Mouse (Mus musculus) small intestine, adult 2 months (tissue): Measurements from ENCODE around the gene Optc.

Experiments
- CTCF ChIP-seq: fragments of 200-500 bp; IDR thresholded peaks from 2 replicates; pipeline ENCODE4 v1.5.1; 2012; ENCODE audit warnings: low read depth, mild to moderate bottlenecking, control low read depth, inconsistent platforms, low read length, moderate library complexity, mixed read lengths; ENCODE audit not compliant: insufficient replicate concordance, insufficient read length; ENCODE audit errors: extremely low read depth
- POLR2A ChIP-seq: fragments of 200-500 bp; IDR thresholded peaks from 2 replicates; pipeline ENCODE4 v1.6.1; 2012; ENCODE audit warnings: low read depth, mild to moderate bottlenecking, control low read depth, inconsistent platforms, low read length, moderate library complexity

DNA sequence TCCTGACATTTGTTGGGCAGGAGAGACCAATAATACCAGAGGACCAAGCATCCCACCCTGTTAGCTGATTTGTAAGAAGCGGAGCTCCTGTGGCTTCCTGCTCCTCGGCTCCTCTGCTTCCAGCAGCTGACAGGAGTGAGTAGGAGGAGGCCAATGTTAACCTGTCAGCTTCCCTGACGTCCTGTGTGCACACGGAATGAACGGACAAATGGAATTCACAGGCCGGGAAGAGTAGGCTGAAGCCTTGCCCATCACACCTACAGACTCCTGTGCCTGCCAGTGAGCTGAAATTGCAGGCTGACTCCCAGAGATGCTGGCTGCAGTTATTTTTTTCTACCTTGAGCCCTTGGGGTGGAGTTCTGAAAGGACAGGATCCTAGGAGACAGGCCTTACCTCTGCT, 23.7 kb downstream of the Optc start:
- TF ChIP-seq CTCF (no peak), POLR2A (no peak)
